ENCODE assay signal across 21 mouse cellular contexts in the genomic region with DNA sequence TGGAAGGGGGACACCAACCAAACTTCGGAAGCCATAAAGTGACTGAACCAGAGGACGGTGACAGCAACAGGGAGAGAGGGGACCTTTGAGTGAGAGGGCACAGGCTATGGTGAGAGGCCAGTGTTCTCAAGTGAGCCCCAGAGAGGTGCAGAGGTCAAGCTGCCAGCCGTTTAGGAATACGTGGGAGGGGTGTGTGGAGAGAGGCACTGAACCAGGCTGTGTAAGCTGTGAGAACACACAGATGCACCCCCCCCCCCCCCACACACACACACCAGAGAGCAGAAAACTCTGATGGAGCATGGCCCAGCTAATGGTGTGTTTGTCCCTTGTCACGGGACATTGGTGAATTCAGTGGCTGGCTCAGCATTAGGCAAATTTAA. TPM values are rescaled to one million over a fixed set of nuclear protein-coding genes. Genes with fewer than 3 reads are reported as not detected.
"Had no signal": no experiment of that assay in that cellular context is flagged by ENCODE, and none has a peak within 500 bp of the region (broad histone marks: within the 10 kb centered on the region; RNA-seq: fewer than 3 reads in every experiment).

No protein-coding gene starts in this region.

- DNase-seq: kidney, adult 11 months; kidney, postnatal 25 days; layer of hippocampus, adult 9-11 months; layer of hippocampus, postnatal 36 days; liver; liver, embryonic 13.5 days; liver, postnatal 0 days; lung, postnatal 14 days; midbrain, embryonic 14.5 days; right cerebral cortex, adult 18-20 months; right cerebral cortex, postnatal 25 days; thymus, postnatal 36 days had no signal

- ATAC-seq: liver, postnatal 0 days had no signal

- H3K4me1 ChIP-seq: liver, embryonic 13.5 days; lung, embryonic 15.5 days; megakaryocyte, embryonic 14.5 days had no signal

- H3K9ac ChIP-seq: limb, embryonic 12.5 days; liver, embryonic 13.5 days; liver, postnatal 0 days; lung, embryonic 15.5 days; neural tube, embryonic 15.5 days had no signal

- H3K9me3 ChIP-seq: limb, embryonic 12.5 days; liver, embryonic 13.5 days; lung, embryonic 15.5 days; megakaryocyte, embryonic 14.5 days; neural tube, embryonic 15.5 days had no signal

- H3K27me3 ChIP-seq: limb, embryonic 12.5 days; liver, embryonic 13.5 days; lung, embryonic 15.5 days; megakaryocyte, embryonic 14.5 days; neural tube, embryonic 15.5 days had no signal

- H3K27ac ChIP-seq: limb, embryonic 12.5 days; liver, embryonic 13.5 days; lung, embryonic 15.5 days; macrophage; neural tube, embryonic 15.5 days had no signal

- H3K36me3 ChIP-seq: limb, embryonic 12.5 days; liver, embryonic 13.5 days; lung, embryonic 15.5 days; neural tube, embryonic 15.5 days had no signal

- H3K4me2 ChIP-seq: limb, embryonic 12.5 days; liver, embryonic 13.5 days; lung, embryonic 15.5 days; neural tube, embryonic 15.5 days had no signal

- H3K4me3 ChIP-seq: limb, embryonic 12.5 days; liver, embryonic 13.5 days; lung, embryonic 15.5 days; megakaryocyte, embryonic 14.5 days; myocyte; neural tube, embryonic 15.5 days had no signal

RNA-seq across cellular contexts. Expression of gene Cd2, which starts 58.2 kb away (rescaled TPM):
- total RNA-seq: layer of hippocampus, adult 18-20 months; layer of hippocampus, postnatal 36 days; left cerebral cortex, postnatal 36 days had no signal
- polyA plus RNA-seq: limb, embryonic 12.5 days; liver, embryonic 13.5 days; midbrain, embryonic 14.5 days; myocyte; neural tube, embryonic 11.5 days; neural tube, embryonic 15.5 days had no signal
